Mouse (Mus musculus) mouse embryonic stem cell (cell line): Measurements from ENCODE around the gene Nxn.

Experiments used
- in situ Hi-C, 2 experiments: fragments of 300-500 bp; cut with MboI; formaldehyde crosslinking; loops; 1 replicate in 1 of 2; 3 replicates in 1 of 2; pipeline ENCODE4 v1.14.3; 2019 to 2020; ENCODE audit warnings: low sequenced_read_pairs in 2 of 2, low pct_unique_long_range_greater_than_20kb in 1 of 2, mixed read lengths in 1 of 2; ENCODE audit not compliant: unreplicated experiment in 1 of 2

The Nxn gene

GRCm38 (mm10) chr11:76292831-76293230 is 106.1 kb downstream of the Nxn start:
- in situ Hi-C loops, result no loop called here

GRCm38 (mm10) chr11:76292398-76292797 is 106.5 kb downstream of the Nxn start:
- in situ Hi-C loops, result no loop called here

- in situ Hi-C loops, result no loop called here
These were observed 107.0 kb downstream of the Nxn start for GRCm38 (mm10) chr11:76291960-76292359.

GRCm38 (mm10) chr11:76290367-76290766 is 108.6 kb downstream of the Nxn start:
- in situ Hi-C loops, result no loop called here

- in situ Hi-C loops, result no loop called here
These were observed 110.3 kb downstream of the Nxn start for GRCm38 (mm10) chr11:76288645-76289044.

GRCm38 (mm10) chr11:76287301-76287700 is 111.6 kb downstream of the Nxn start:
- in situ Hi-C loops, result no loop called here

GRCm38 (mm10) chr11:76286534-76287126 is 112.3 kb downstream of the Nxn start:
- in situ Hi-C loops, result no loop called here

GRCm38 (mm10) chr11:76285431-76286075 is 113.4 kb downstream of the Nxn start:
- in situ Hi-C loops, result no loop called here

GRCm38 (mm10) chr11:76283841-76284240 is 115.1 kb downstream of the Nxn start:
- in situ Hi-C loops, result no loop called here

- in situ Hi-C loops, result no loop called here
These were observed 119.0 kb downstream of the Nxn start for GRCm38 (mm10) chr11:76279971-76280370.

- in situ Hi-C loops, result no loop called here
These were observed 119.7 kb downstream of the Nxn start for GRCm38 (mm10) chr11:76278960-76279852.

- in situ Hi-C loops, result no loop called here
These were observed 126.5 kb downstream of the Nxn start for GRCm38 (mm10) chr11:76272440-76272839.

GRCm38 (mm10) chr11:76268521-76269065 is 130.3 kb downstream of the Nxn start:
- in situ Hi-C loops, result no loop called here

- in situ Hi-C loops, result no loop called here
These were observed 130.9 kb downstream of the Nxn start for GRCm38 (mm10) chr11:76268001-76268459.

- in situ Hi-C loops, result no loop called here
These were observed 131.4 kb downstream of the Nxn start for GRCm38 (mm10) chr11:76267550-76267949.

GRCm38 (mm10) chr11:76262611-76263351 is 136.2 kb downstream of the Nxn start:
- in situ Hi-C loops, result no loop called here

- in situ Hi-C loops, result no loop called here
These were observed 137.7 kb downstream of the Nxn start for GRCm38 (mm10) chr11:76261224-76261623.

- in situ Hi-C loops, result no loop called here
These were observed 138.5 kb downstream of the Nxn start for GRCm38 (mm10) chr11:76260208-76261050.
